Mouse (Mus musculus) midbrain, postnatal 0 days (tissue): Measurements from ENCODE around the gene Gpr141. TPM values are rescaled to one million over a fixed set of nuclear protein-coding genes. Genes with fewer than 3 reads are reported as not detected.
A peak's percentile ranks its signal among the peaks of the same experiment; 100 is the strongest.

Source experiments
- ATAC-seq: fragments of 200-750 bp; cut with Nextera tagmentation; 2 replicates; pipeline ENCODE4 v1.8.0; 2017; ENCODE audit warnings: moderate number of reproducible peaks, mild to moderate bottlenecking, moderate TSS enrichment, moderate library complexity; ENCODE audit not compliant: low FRiP score
- DNase-seq: peaks from one replicate; pipeline ENCODE4 v3.0.0-alpha.2; 2015; ENCODE audit warnings: low spot score
- H3K27ac ChIP-seq: fragments of 300-500 bp; sonication (generic); 2 replicates; pipeline ENCODE4 v1.5.1; 2014; ENCODE audit warnings: low read depth, mild to moderate bottlenecking, low read length, mixed read lengths
- H3K27me3 ChIP-seq: fragments of 300-500 bp; sonication (generic); 2 replicates; pipeline ENCODE4 v1.6.1; 2014; ENCODE audit warnings: low read length, control low read depth, mixed read lengths; ENCODE audit not compliant: insufficient read depth
- H3K36me3 ChIP-seq: fragments of 300-500 bp; sonication (generic); 2 replicates; pipeline ENCODE4 v1.6.1; 2014; ENCODE audit warnings: low read length, control low read depth, mixed read lengths; ENCODE audit not compliant: insufficient read depth
- H3K4me1 ChIP-seq: fragments of 300-500 bp; sonication (generic); 2 replicates; pipeline ENCODE4 v1.6.1; 2014; ENCODE audit warnings: mild to moderate bottlenecking, control low read depth, antibody characterized with exemption, low read length, mixed read lengths; ENCODE audit not compliant: insufficient read depth
- H3K4me2 ChIP-seq: fragments of 300-500 bp; sonication (generic); 2 replicates; pipeline ENCODE4 v1.6.1; 2014; ENCODE audit warnings: low read depth, mild to moderate bottlenecking, low read length, mixed read lengths; ENCODE audit not compliant: poor library complexity, severe bottlenecking
- H3K4me3 ChIP-seq: fragments of 300-500 bp; sonication (generic); 2 replicates; pipeline ENCODE4 v1.5.1; 2014; ENCODE audit warnings: low read depth, mild to moderate bottlenecking, low read length, moderate library complexity
- H3K9ac ChIP-seq: fragments of 300-500 bp; sonication (generic); replicated peaks from 2 replicates; pipeline ENCODE4 v1.6.1; 2014; ENCODE audit warnings: mild to moderate bottlenecking, low read length, moderate library complexity, mixed read lengths; ENCODE audit not compliant: poor library complexity, severe bottlenecking
- H3K9me3 ChIP-seq: fragments of 300-500 bp; sonication (generic); 2 replicates; pipeline ENCODE4 v1.6.1; 2016; ENCODE audit warnings: low read length, control low read depth
- CTCF ChIP-seq: IDR thresholded peaks from 2 replicates; pipeline ENCODE4 v1.5.1; 2016; ENCODE audit warnings: antibody characterized with exemption, mild to moderate bottlenecking
- WGBS: fragments of 180-500 bp; shearing (Covaris S2); extraction: QIAGEN DNeasy Blood & Tissue Kit; methylation state at CpG from one replicate; pipeline ENCODE4 v1.1.7; 2014; 5-methylcytosine and 5-hydroxymethylcytosine counted together
- polyA plus RNA-seq: library from polyadenylated mRNA; unstranded; fragments of >200 nt; fragmentation: Nextera tagmentation; extraction: Ambion mirVana; gene quantifications from 2 replicates; pipeline ENCODE4 v1.2.1, GENCODE M21; 2015
- total RNA-seq: library from RNA; depleted of rRNA; stranded (reverse); fragments of >200 nt; gene quantifications from 2 replicates; pipeline ENCODE4 v1.2.3, GENCODE M21; 2014; rRNA removed

Gpr141 gene
- total and polyA plus RNA-seq, 2 experiments from 2014 or later, result 0.10 to 5.3 TPM

GRCm38 (mm10) chr13:19730826-19731225 is 93.2 kb downstream of the Gpr141 start:
- DNase-seq (no peak), ATAC-seq (no peak)
- TF ChIP-seq CTCF, result no peak
- Histone ChIP-seq H3K9me3 (no peaks in the 10 kb centered on the region), H3K4me1 (no peaks in the 10 kb centered on the region), H3K4me3 (no peak overlapping the region), H3K36me3 (no peaks in the 10 kb centered on the region), H3K9ac (no peak overlapping the region), H3K27ac (no peak overlapping the region), H3K27me3 (no peaks in the 10 kb centered on the region), H3K4me2 (no peak overlapping the region)
- 74% methylated on average over 2 of the region's 2 CpGs for WGBS

GRCm38 (mm10) chr13:19718954-19719353 is 105.1 kb downstream of the Gpr141 start:
- Histone ChIP-seq H3K27me3 (no peaks in the 10 kb centered on the region), H3K4me2 (no peak overlapping the region), H3K27ac (no peak overlapping the region), H3K4me3 (no peak overlapping the region), H3K9ac (no peak overlapping the region), H3K4me1 (no peaks in the 10 kb centered on the region), H3K9me3 (no peaks in the 10 kb centered on the region), H3K36me3 (no peaks in the 10 kb centered on the region)
- 69% methylated on average over 5 of the region's 5 CpGs for WGBS
- TF ChIP-seq CTCF, result no peak
- DNase-seq (peak; percentile 63), ATAC-seq (no peak)

- 50% methylated on average over 2 of the region's 2 CpGs for WGBS
- Histone ChIP-seq H3K9me3 (no peaks in the 10 kb centered on the region), H3K27me3 (no peaks in the 10 kb centered on the region), H3K36me3 (no peaks in the 10 kb centered on the region), H3K4me3 (no peak overlapping the region), H3K27ac (no peak overlapping the region), H3K4me2 (no peak overlapping the region), H3K9ac (no peak overlapping the region), H3K4me1 (no peaks in the 10 kb centered on the region)
- ATAC-seq (no peak), DNase-seq (peak; percentile 19)
- no peak for TF ChIP-seq CTCF
Measured at GRCm38 (mm10) chr13:19717201-19717600, 106.9 kb downstream of the Gpr141 start.

- H3K4me1 ChIP-seq, result 0 out of 2 replicates have a peak, but pooled peaks cover 3% of the 10 kb centered on the region
- no peaks in the 10 kb centered on the region for H3K36me3 ChIP-seq
- no peak overlapping the region for H3K9ac ChIP-seq
- H3K4me3 ChIP-seq, result no peak overlapping the region
- H3K27ac ChIP-seq, result no peak overlapping the region
- H3K9me3 ChIP-seq, result no peaks in the 10 kb centered on the region
- H3K27me3 ChIP-seq, result no peaks in the 10 kb centered on the region
- TF ChIP-seq CTCF, result no peak
- no peak overlapping the region for H3K4me2 ChIP-seq
- WGBS, result 53% methylated on average over 4 of the region's 4 CpGs
- ATAC-seq, result no peak
- DNase-seq, result no peak
Measured at GRCm38 (mm10) chr13:19703806-19704205, 120.3 kb downstream of the Gpr141 start.

- 0 out of 2 replicates have a peak, but pooled peaks cover 3% of the 10 kb centered on the region for H3K4me1 ChIP-seq
- H3K4me2 ChIP-seq, result peak overlapping the region; percentile 32
- H3K4me3 ChIP-seq, result no peak overlapping the region
- 46% methylated on average over 11 of the region's 11 CpGs for WGBS
- H3K36me3 ChIP-seq, result no peaks in the 10 kb centered on the region
- DNase-seq (peak; percentile 89), ATAC-seq (peak; percentile 92)
- H3K9me3 ChIP-seq, result no peaks in the 10 kb centered on the region
- no peak overlapping the region for H3K9ac ChIP-seq
- TF ChIP-seq CTCF, result no peak
- H3K27me3 ChIP-seq, result peaks cover 4% of the 10 kb centered on the region; the same call in 1 of the 2 replicates
- H3K27ac ChIP-seq, result no peak overlapping the region
Measured at GRCm38 (mm10) chr13:19701443-19702078, 122.5 kb downstream of the Gpr141 start.

GRCm38 (mm10) chr13:19700733-19701442 is 123.2 kb downstream of the Gpr141 start:
- no peaks in the 10 kb centered on the region for H3K36me3 ChIP-seq
- ATAC-seq, result no peak
- H3K4me3 ChIP-seq, result no peak overlapping the region
- no peaks in the 10 kb centered on the region for H3K9me3 ChIP-seq
- peak overlapping the region; percentile 32; the same call in 1 of the 2 replicates for H3K4me2 ChIP-seq
- H3K27ac ChIP-seq, result no peak overlapping the region
- no peak for DNase-seq
- WGBS, result 80% methylated on average over 4 of the region's 4 CpGs
- no peak overlapping the region for H3K9ac ChIP-seq
- peaks cover 4% of the 10 kb centered on the region; the same call in 1 of the 2 replicates for H3K27me3 ChIP-seq
- no peak for TF ChIP-seq CTCF
- 0 out of 2 replicates have a peak, but pooled peaks cover 3% of the 10 kb centered on the region for H3K4me1 ChIP-seq

Other genes with a start within 250 kb of the Gpr141 start
- gene Epdr1, start 204.3 kb downstream of the Gpr141 start, total RNA-seq, result 29.1 and 31.6 TPM in 2 replicates
- 32.9 and 33.5 TPM in 2 replicates for gene Epdr1, start 204.3 kb downstream of the Gpr141 start, polyA plus RNA-seq
- gene Sfrp4, start 201.2 kb downstream of the Gpr141 start, total RNA-seq, result 1.6 and 6.5 TPM in 2 replicates
- gene Sfrp4, start 201.2 kb downstream of the Gpr141 start, polyA plus RNA-seq, result 2.7 and 3.5 TPM in 2 replicates
- gene Nme8, start 126.5 kb downstream of the Gpr141 start, total RNA-seq, result not detected in 2 replicates
- gene Nme8, start 126.5 kb downstream of the Gpr141 start, polyA plus RNA-seq, result 0.17 TPM in 1 of 2 replicates, not detected in the other